Mouse (Mus musculus) C2C12 (cell line): ENCODE data around the gene Nol7.

Experiments
- CTCF ChIP-seq: IDR thresholded peaks from one replicate; pipeline ENCODE4 v1.5.1; 2011; ENCODE audit not compliant: control insufficient read depth, insufficient read depth, insufficient read length
- FOSL1 ChIP-seq: IDR thresholded peaks from one replicate; pipeline ENCODE4 v1.8.0; 2011; ENCODE audit warnings: mild to moderate bottlenecking, low read length; ENCODE audit not compliant: poor library complexity, insufficient read depth, severe bottlenecking

DNA sequence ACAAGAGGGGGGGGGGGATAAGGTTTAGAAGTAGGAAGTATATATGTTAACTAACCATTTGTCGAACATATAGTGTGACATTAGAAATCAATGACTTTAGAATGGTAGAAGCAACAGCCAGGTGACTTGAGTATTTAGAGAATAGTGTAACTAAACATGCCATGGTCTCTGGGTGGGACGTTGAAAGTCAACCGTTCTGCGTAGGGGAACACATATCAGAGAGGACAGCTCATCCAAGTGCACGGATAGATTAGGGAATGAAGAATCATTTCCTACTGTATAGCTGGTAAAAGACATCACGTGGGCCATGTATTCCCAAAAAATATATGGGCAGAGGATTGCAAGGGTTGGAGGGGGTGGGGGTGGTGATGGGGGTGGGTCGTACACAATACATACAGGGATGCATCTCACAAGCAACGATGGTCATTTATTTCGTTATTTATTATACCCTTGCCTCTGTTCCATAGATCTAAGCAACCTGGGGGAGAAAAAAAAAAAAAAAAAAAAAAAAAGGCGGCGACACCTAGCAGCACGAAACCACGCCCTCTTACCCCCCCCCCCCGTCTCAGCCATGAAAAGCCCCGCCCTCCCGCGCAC lies 392 bp upstream of the Nol7 start:
- TF ChIP-seq CTCF (no peak), FOSL1 (no peak)
